Mouse (Mus musculus) retina, adult 2 months (tissue): ENCODE measurements at regions not wholly inside any gene's neighbourhood (a gene's known extent, or its start where the extent isn't known, plus 50 kb on each side); places are given as distances from the start of the nearest gene placed in this dataset.

Experiments used
- DNase-seq: peaks from one replicate; pipeline ENCODE4 v3.0.0-alpha.2; 2012; ENCODE audit warnings: low read depth, low spot score

DNA sequence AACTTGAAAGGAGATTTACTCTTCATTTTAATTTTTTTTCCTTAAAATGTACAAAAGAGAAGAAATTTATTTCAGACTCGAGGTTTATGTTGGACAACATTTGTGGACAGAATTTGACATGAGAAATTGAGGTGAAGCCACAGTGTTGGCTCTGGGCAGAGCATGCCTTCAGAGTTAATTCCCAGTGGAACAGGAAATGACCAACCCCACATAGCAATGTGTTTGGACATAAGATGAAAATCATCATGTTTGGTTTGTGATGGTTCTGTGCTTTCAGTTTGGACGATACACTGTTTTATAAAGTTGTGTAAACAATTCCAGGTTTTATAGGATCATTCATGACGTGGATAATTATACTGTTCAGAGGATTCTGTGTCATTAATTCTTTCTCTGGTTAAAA, 271.9 kb upstream of the Mettl25 start:
- no peak for DNase-seq

DNA sequence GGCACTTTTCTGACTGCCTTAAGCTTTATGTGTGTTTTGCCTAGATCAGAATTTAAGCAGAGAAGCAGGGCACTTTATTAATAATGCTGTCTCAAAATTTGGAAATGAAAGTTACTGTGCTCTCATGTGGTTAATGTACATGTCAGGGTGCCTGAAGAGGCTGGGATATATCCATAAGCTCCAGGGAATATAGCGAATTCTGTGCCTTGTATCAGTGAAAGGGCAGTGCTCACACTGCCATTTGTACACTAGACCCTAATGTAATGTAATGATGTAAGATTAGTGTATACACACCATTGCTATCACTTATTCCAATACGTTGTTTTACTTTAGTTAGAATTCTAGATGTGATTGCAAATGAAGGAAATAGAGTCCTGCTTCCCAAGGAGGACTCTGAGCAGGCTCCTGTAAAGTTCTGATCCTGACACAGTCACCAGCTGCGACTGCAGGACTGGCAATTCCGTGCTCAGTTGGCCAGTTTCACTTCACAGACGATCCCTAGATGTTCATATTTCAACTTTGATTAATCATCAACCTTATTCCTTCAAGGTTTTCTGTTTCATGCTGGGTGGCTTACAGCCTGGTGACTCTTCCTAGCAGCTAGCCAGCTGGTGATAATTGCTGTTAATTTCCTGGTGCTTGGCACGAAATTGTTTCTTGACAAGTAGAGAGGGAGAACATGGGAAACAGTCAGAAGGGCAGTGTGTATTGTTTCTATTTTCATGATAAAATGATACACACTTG, 273.7 kb upstream of the Mettl25 start:
- DNase-seq, result no peak

DNA sequence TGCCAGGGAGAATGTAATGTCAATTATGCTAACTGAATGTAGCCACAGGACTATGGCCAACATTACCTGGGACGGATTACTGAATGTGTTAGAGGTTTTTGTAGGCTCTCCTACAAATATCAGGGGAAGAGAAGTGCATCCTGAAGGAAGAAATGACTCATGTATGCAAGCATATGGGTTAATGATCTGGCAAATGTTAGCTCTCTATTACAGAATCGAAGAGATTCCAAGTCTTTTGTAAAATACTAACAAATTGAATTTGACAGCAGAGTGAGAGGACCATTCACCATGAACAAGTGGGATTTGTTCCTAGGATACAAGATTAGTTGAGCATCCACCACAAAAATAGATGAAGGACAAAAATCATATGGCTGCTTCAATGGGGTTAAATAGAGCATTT, 280.6 kb upstream of the Mettl25 start:
- DNase-seq, result no peak

DNA sequence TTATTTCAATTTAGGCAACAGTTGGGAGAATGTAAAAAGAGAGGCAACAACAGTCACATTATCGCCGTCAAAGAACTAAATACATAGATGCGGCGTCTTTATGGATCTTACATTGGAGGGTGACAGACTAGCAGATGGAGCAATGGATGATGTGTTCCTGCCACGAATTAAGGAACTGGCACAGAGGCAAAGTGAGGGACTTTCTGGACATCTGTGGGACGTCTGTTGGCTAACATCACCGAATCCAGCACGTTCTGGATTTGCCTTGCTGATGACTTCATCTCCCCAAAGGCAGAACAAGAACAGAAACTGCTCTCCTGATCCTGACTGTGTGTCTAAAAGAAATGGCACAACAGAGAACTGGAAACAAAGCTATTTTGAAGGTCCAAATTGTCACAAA, 281.8 kb upstream of the Mettl25 start:
- no peak for DNase-seq

DNA sequence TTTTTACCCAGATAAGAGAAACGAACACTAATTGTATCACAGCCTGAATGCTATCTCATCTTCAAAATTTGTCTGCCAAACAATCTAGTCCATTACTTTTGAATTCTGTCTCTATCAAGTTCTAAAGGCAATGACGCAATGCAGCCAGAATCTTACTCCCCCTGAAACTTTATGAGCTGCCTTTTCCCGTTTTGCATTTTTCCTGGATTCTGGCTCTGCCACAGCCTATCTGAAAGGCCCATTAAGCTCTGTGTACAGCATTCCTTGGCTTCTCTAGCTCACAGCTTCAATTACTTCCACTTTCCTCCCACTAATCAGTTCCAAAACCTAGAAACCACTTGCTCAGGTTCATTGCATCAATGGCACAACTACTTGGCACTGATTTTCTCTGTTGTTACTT, 298.0 kb upstream of the Ppfia2 start:
- no peak for DNase-seq

DNA sequence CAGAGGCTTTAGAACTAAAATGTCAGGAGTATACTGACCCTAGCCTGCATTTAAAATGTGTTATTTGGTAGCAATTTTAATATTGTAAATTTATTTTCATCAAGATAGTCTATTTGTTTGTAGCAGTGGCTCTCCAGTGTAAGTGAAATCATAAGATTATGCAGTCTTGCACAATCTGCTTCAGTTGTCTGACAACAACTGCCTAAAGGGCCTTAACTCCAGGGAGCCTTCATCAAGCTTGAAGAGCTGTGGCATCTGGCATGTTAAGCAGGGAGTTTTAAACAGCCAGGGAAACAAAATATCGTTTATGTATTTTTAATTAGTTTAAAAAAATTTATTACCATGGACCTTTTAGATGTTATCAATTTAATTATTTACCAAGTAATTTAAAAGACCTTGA, 295.7 kb upstream of the Ppfia2 start:
- no peak for DNase-seq

DNA sequence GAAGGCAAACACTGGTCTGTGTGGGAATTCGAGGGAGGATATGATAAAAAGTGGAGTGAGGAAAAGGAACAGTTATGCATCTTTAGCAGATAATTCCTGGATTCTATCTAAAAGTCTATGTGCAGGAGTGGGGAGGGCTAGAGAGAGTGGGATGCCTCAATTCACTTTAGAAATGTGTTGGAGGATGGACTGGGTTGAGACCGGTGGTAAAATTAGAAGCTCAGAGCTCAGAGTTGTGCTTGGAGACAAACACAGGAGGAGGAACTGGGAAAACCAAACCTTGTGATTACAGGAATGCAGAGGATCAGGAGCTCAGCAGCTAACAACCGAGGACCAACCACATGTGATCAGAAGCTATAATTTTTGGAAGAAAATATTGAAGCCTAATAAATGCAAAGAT, 290.5 kb upstream of the Ppfia2 start:
- DNase-seq, result no peak

DNA sequence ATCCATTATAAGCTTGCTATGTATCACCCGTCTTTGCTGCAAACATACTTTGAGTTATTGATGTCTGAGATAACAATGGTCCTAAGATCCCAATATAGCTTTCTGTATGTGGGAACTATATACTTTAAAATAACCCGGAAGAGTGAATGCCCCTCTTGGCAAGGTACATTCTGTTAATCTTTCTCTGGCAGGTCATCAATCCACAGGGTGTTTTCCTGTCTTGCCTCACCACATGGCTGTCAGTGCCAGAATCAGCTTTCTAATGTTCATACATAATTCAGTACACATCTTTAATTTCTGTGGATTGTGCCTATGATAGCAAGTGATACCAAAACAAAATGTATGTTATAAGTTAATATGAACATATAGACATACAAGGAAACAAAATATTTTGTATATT, 267.6 kb upstream of the Ppfia2 start:
- DNase-seq, result no peak

DNA sequence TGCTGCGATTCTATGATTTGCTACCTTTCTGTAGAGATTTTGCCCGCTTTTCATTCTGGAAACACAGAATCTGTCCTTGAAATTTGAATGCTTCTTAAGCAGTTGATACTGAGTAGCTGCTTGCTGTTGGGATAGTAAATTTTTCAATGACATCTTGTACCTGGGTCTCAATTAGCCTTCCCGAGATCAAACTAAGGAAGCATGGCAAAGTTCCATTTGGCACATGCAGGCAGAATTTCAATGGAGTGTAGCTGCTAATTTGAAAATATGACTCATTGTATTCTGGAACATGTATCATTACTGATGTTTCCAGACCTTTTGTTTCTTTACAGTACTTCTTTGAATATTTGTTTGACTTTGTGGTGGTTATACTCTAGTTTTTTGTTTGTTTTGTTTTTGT, 245.9 kb upstream of the Ppfia2 start:
- DNase-seq, result no peak

DNA sequence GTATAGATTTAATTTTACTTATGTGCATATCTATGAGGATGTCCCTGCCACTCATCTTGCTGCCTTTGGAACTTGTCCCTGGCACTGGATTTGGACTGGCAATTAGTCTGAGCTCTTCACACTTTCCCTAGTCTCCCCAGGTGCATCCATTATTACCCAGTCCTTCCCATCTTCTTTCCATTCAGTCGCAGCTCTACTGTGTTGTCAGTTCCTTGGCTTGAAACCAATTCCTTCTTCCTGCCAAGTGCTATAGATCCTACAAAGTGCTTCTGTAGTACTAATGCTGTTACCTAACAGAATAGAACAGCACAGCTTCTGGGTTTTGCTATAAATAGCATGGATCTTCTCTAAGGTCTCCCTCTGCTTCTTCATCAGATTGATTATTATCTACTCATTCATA, 228.0 kb upstream of the Ppfia2 start:
- DNase-seq, result no peak

DNA sequence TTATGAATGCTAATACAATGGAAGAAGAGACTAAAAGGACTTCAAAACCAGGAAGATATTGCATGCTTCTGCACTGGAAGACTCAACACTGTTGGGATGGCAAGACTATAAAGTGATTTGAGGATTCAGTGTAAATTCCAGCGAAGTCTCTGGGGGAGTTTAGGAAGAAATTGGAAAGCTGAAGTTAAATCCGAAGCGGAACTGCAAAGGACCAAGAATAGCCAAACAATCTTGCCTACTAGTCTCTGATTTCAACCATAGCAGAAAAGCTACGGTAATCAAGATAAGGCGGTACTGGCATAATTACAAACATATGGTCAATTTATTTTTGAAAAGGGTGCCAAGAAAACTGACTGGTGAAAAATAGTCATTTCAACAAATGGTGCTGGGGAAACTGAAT, 216.0 kb upstream of the Ppfia2 start:
- no peak for DNase-seq

DNA sequence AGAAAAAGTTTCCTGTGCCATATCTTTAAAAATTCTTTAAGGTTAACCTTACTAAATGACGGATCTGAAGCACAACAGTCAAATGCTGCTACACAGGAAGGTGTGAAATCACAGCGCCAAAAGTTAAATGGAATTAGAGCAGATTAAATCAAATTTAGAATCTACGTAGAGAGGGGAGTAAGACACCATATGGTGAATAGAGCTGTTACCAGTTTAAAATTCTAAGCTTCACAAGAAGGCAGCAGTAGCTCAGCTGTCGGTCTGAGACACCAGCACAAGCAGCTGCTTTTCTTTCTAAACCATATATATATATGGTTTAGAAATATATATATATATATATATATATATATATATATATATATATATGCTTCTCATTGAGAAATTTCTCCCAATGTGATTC, 210.3 kb upstream of the Ppfia2 start:
- no peak for DNase-seq

DNA sequence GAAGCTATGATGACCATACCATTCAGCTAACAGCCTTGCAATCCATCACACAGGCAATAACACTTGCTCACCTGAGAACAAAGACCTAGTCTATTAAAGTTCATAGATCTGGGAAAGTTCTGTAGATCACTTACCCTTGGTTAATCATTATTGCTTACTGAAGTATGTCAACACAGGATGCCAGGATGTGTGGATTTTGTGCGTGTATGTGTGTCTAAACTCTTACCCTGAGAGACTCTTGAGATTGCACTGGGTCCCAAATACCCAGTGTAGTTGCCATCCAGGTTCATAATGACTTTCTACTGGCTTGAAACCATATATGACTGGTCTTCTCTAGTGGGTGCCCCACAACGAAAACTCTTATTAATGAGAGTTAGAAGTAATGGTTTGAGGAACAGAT, 196.8 kb upstream of the Ppfia2 start:
- DNase-seq, result no peak

DNA sequence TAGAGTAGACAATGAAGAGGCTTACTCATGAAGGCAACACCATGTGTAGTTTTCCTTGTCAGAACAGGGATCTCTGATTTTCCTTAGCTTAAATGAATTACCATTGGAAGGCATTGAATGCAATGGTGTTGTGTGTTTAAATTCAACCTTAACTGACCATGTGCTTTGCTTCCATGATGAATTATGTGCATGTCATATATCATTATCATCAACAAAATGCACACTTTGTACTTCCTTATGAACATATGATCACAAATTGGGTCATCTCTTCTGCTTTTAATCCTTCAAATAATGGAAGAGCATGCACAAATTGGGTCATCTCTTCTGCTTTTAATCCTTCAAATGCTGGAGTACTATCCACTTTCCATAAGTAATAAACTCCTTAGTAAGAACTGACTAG, 180.2 kb upstream of the Ppfia2 start:
- DNase-seq, result peak; percentile 2

DNA sequence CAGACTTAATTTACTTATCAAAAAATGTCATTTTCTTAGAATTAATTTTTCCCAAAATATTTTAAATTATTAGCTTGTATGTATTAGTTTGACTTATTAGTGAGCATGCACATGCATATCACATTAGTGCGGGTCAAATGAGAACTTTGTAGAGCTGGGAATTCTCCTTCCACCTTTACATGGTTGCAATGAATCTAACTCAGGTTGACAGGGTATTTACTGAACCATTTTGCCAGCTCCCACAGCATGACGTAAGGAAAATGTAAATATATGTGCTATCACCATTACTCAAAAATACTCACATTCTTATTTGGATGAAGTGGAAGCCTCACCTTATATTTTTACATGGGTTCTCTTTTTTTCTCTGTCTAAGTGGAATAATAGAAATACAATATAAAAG, 179.4 kb upstream of the Ppfia2 start:
- no peak for DNase-seq

DNA sequence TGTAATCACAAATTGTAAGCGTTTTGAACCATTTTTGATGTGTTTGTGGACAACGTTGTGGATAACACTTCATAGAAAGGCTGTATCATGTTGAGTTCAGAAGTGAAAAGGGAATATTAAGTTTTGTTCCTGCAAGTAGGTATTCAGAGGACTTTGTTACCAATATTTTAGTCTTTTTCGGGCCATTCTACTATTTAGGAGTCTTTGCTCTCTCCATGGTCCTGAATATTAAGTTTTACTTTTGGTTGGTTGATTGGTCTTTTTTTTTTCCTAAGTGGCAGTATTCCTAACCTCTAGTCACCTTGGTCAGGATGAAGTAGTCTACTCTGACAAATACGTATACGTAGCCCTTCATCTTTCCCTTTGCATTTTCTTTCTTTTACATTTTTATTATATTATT, 174.6 kb upstream of the Ppfia2 start:
- no peak for DNase-seq

DNA sequence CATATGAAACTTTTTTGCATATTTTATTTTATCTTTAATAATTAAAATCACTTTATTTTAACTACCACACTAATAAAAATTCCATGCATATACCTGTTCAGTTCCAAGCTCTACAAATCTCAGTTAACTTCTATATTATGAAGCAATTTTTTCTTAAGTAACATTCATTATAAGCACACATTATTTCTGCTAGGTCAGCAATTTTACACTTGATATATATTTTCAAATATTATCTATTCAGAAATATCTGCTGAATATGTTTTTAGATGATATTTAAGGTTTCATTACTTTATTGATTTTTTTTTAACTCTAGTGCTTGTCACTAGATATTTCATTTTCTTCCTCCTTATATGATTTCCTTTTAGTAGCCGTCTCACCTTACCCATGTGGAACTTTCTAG, 135.0 kb upstream of the Ppfia2 start:
- DNase-seq, result no peak

DNA sequence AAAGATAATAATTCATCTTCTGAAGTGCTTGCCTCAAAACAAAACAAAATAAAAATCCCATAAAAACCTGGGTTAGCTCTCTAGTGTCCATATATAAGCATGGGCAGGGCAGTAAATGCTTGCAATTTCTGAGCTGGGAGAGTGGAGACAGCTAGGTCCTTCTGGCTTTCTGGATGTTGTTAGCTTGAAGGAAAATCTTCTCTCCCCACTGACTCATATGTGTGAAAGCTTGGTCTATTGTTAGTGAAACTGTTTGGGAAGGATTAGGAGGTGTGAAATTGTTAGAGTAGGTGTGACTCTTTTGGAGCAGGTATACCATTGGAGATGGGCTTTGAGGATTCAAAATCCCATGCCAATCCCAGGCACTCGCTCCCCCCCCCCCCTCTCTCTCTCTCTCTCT, 118.5 kb upstream of the Ppfia2 start:
- no peak for DNase-seq

DNA sequence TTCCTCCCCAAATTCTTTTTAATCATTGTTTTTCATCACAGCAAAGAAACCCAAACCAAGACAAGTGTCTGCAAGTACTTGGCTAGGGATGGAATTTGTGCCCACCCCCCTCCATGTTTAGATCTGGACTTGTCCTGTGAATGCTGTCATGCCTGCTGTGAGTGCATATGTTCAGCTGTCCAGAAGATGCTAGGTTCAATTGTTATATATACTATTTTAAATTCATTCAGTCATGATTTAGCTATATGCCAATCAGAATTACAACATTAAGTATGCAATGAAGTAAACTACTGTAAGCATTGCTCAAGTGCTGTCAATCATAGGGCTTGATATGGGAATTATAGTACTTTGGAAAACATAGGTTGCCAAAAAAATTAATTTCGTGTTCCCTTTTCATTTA, 94.5 kb upstream of the Ppfia2 start:
- DNase-seq, result no peak

DNA sequence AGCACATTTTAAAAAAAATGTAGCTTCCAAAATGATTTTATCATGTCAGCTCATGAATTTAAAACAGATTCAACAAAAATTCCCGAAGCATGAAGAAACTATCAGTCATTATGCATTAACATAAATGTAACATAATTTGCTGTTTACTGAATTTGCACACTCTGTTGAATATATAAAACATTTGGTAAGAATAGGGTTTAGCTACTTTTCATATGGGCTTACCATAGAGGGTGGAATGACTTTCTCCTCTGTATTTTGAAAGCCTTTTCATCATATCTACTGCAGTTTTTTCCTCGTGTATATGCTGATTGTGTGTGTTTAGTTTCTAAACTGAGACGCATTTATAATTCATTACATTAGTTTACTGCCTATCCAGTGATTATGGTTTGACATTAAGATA, 94.0 kb upstream of the Ppfia2 start:
- no peak for DNase-seq

DNA sequence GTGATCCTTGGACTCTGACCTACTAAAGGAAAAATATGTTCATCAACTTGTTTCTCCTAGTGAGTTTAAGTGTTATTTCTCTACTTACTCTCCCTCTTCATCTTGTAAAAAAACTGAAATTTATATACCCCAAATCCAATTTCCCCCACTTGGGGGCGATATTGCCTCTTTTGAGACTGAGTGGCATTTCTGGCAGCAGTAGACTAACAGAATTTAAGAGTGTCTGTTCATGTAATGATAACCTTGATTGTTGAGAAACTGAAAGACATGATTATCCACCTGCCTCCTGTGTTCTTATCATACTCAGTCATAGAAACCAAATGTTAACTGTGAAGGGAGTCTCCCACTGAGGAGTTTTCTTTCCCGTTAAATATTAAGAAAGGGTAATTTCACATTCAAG, 89.5 kb upstream of the Ppfia2 start:
- DNase-seq, result no peak

DNA sequence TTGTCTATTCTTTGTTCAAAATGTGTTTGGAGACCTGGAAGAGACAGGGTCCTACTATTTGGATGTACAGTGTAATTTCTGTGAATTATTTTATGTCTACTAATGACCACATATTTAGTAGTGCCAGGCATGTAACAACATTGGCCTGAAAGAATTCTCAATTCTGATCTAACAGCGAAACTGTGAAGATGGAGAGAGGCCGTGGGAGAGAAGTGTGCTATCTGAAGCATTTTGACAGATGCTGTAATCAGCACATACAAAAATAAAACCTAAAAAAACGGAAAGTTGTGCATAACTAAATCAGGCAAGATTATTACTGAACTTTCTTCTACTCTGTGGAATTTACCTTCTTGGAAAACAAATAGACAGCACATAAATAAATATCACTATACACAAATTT, 61.4 kb upstream of the Ppfia2 start:
- no peak for DNase-seq

DNA sequence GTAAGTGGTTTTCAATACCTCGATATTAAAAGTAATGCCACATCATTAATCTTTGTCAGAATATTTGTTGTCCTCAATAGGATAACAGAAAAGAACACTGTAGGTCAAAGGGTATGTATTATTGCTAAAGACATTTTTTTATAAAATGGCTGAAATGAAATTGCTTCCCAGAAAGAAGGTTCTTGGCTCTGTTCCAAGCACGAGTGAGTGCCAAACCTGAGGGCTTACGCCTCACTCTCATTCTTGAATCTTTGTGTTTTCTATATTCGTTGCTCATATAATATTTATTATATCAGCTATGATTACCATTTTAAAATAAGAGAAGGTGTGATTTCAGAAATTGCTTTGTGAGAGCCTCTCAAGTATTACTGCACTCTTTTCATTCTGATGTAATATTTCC, 57.0 kb upstream of the Ppfia2 start:
- no peak for DNase-seq

DNA sequence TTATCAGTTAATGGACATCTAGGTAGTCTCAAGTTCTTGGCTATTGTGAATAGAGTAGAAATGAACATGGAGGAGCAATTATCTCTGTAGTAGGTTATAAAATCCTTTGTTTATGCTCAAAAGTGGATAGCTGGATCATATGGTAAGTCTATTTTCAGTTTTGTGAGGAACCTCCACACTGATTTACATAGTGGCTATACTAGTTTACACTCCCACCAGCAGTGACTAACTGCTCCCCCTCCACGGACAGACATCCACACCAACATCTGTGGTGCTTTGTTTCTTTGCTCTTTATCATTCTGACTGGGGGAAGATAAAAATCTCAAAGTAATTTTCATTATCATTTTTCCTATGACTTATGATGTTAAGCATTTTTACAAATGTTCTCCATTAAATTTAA, 55.1 kb upstream of the Ppfia2 start:
- DNase-seq, result no peak
